Mouse (Mus musculus) heart, adult 2 months (tissue): Measurements from ENCODE around the gene Shisa3. TPM values are rescaled to one million over a fixed set of nuclear protein-coding genes. Genes with fewer than 3 reads are reported as not detected.

Experiments used
- DNase-seq, 2 experiments: peaks; one replicate each; pipeline ENCODE4 v3.0.0; 2021
- H3K27ac ChIP-seq: fragments of 200-600 bp; 2 replicates; pipeline ENCODE4 v1.8.1; 2022
- H3K27me3 ChIP-seq: fragments of 200-500 bp; 2 replicates; pipeline ENCODE4 v1.6.1; 2012; ENCODE audit warnings: mild to moderate bottlenecking, low read length, inconsistent platforms, mixed read lengths; ENCODE audit not compliant: control insufficient read depth, insufficient read depth
- H3K36me3 ChIP-seq: fragments of 200-500 bp; 2 replicates; pipeline ENCODE4 v1.6.1; 2012; ENCODE audit warnings: low read length, inconsistent platforms; ENCODE audit not compliant: control insufficient read depth, insufficient read depth
- H3K4me1 ChIP-seq: fragments of 200-500 bp; 2 replicates; pipeline ENCODE4 v1.6.1; 2011; ENCODE audit warnings: low read length; ENCODE audit not compliant: control insufficient read depth, insufficient read depth
- H3K4me3 ChIP-seq: fragments of 200-600 bp; 2 replicates; pipeline ENCODE4 v1.8.1; 2022
- H3K79me2 ChIP-seq: fragments of 200-500 bp; replicated peaks from 2 replicates; pipeline ENCODE4 v1.6.1; 2012; ENCODE audit warnings: mild to moderate bottlenecking, inconsistent platforms, low read length, moderate library complexity, mixed read lengths; ENCODE audit not compliant: control insufficient read depth, insufficient read depth
- H3K9ac ChIP-seq: fragments of 200-500 bp; 2 replicates; pipeline ENCODE4 v1.6.1; 2012; ENCODE audit warnings: low read depth, mild to moderate bottlenecking, control low read depth, inconsistent platforms, low read length, mixed read lengths
- CTCF ChIP-seq: fragments of 200-600 bp; IDR thresholded peaks from 2 replicates; pipeline ENCODE4 v1.8.1; 2022; ENCODE audit warnings: antibody characterized with exemption, mild to moderate bottlenecking, moderate library complexity
- EP300 ChIP-seq: fragments of 200-500 bp; IDR thresholded peaks from 2 replicates; pipeline ENCODE4 v1.6.1; 2011; ENCODE audit warnings: low read depth, low read length, control low read depth; ENCODE audit not compliant: insufficient read depth
- POLR2A ChIP-seq: fragments of 200-500 bp; IDR thresholded peaks from 2 replicates; pipeline ENCODE4 v1.6.1; 2011; ENCODE audit warnings: mild to moderate bottlenecking, low read depth, low read length, control low read depth; ENCODE audit not compliant: insufficient read depth
- WGBS: fragments of 180-500 bp; shearing (Covaris S2); methylation state at CpG from one replicate; pipeline ENCODE4 v1.1.7; 2018; 5-methylcytosine and 5-hydroxymethylcytosine counted together
- intact Hi-C: fragments of 180-260 bp; cut with DNase I; formaldehyde crosslinking; loops from one replicate; pipeline ENCODE4 v1.15.1; 2025
- polyA plus RNA-seq: library from polyadenylated mRNA; depleted of rRNA; stranded (reverse); fragments of >200 nt; gene quantifications from 2 replicates; pipeline ENCODE4 v1.2.3, GENCODE M21; 2012
- total RNA-seq, 2 experiments: library from RNA; stranded (reverse); gene quantifications; 2 replicates each; pipeline ENCODE4 v1.2.3; 2021

Gene Shisa3
- total and polyA plus RNA-seq, 3 experiments, result 0.59 to 1.2 (median 0.80) TPM

GRCm38 (mm10) chr5:67629440-67629839 lies 21.8 kb downstream of the Shisa3 start:
- no peak overlapping the region for H3K27ac ChIP-seq
- no peak for TF ChIP-seq EP300
- no peak for TF ChIP-seq POLR2A
- TF ChIP-seq CTCF, result no peak
- no peak for DNase-seq
- H3K36me3 ChIP-seq, result no peaks in the 10 kb centered on the region
- H3K9ac ChIP-seq, result no peak overlapping the region
- no peaks in the 10 kb centered on the region for H3K79me2 ChIP-seq
- no peaks in the 10 kb centered on the region for H3K27me3 ChIP-seq
- intact Hi-C loops, result no loop called here
- no peaks in the 10 kb centered on the region for H3K4me1 ChIP-seq
- no peak overlapping the region for H3K4me3 ChIP-seq
- WGBS, result 79% methylated on average over 7 of the region's 7 CpGs

- no peaks in the 10 kb centered on the region for H3K27me3 ChIP-seq
- H3K4me1 ChIP-seq, result no peaks in the 10 kb centered on the region
- WGBS, result 96% methylated on average over 6 of the region's 6 CpGs
- H3K36me3 ChIP-seq, result no peaks in the 10 kb centered on the region
- no peak overlapping the region for H3K9ac ChIP-seq
- no peak for TF ChIP-seq POLR2A
- TF ChIP-seq CTCF, result no peak
- TF ChIP-seq EP300, result no peak
- no peak overlapping the region for H3K27ac ChIP-seq
- intact Hi-C loops, result no loop called here
- no peaks in the 10 kb centered on the region for H3K79me2 ChIP-seq
- DNase-seq, result no peak
- H3K4me3 ChIP-seq, result no peak overlapping the region
Measured at GRCm38 (mm10) chr5:67629861-67630260, 22.2 kb downstream of the Shisa3 start.

- no peak for TF ChIP-seq POLR2A
- no peak for TF ChIP-seq CTCF
- no peak for TF ChIP-seq EP300
- 98% methylated on average over 12 of the region's 12 CpGs for WGBS
- intact Hi-C loops, result no loop called here
Measured at GRCm38 (mm10) chr5:67631261-67631660, 23.6 kb downstream of the Shisa3 start.

GRCm38 (mm10) chr5:67633138-67633782 lies 25.6 kb downstream of the Shisa3 start:
- Histone ChIP-seq H3K27ac (no peak overlapping the region), H3K79me2 (no peaks in the 10 kb centered on the region), H3K36me3 (no peaks in the 10 kb centered on the region), H3K4me3 (no peak overlapping the region), H3K9ac (no peak overlapping the region), H3K27me3 (no peaks in the 10 kb centered on the region), H3K4me1 (no peaks in the 10 kb centered on the region)
- intact Hi-C loops, result no loop called here
- TF ChIP-seq EP300 (no peak), CTCF (no peak), POLR2A (no peak)
- WGBS, result 47% methylated on average over 7 of the region's 7 CpGs
- no peak for DNase-seq

More at GRCm38 (mm10) chr5:67631261-67631660, 23.6 kb downstream of the Shisa3 start:
- Histone ChIP-seq H3K27me3 (no peaks in the 10 kb centered on the region), H3K4me3 (no peak overlapping the region), H3K27ac (no peak overlapping the region), H3K9ac (no peak overlapping the region), H3K36me3 (no peaks in the 10 kb centered on the region), H3K79me2 (no peaks in the 10 kb centered on the region), H3K4me1 (no peaks in the 10 kb centered on the region)
- no peak for DNase-seq

GRCm38 (mm10) chr5:67633831-67634268 lies 26.2 kb downstream of the Shisa3 start:
- intact Hi-C loops, result no loop called here
- Histone ChIP-seq H3K36me3 (no peaks in the 10 kb centered on the region), H3K4me1 (no peaks in the 10 kb centered on the region), H3K79me2 (no peaks in the 10 kb centered on the region), H3K9ac (no peak overlapping the region), H3K4me3 (no peak overlapping the region), H3K27me3 (no peaks in the 10 kb centered on the region), H3K27ac (no peak overlapping the region)
- 36% methylated on average over 10 of the region's 10 CpGs for WGBS
- TF ChIP-seq POLR2A (no peak), EP300 (no peak), CTCF (no peak)
- DNase-seq, result no peak

- TF ChIP-seq CTCF, result no peak
- no peak for TF ChIP-seq POLR2A
- no peak for TF ChIP-seq EP300
- no peak overlapping the region for H3K9ac ChIP-seq
- H3K4me3 ChIP-seq, result no peak overlapping the region
- no peaks in the 10 kb centered on the region for H3K27me3 ChIP-seq
- no peak overlapping the region for H3K27ac ChIP-seq
- no peak for DNase-seq
- no peaks in the 10 kb centered on the region for H3K79me2 ChIP-seq
- no peaks in the 10 kb centered on the region for H3K36me3 ChIP-seq
- no peaks in the 10 kb centered on the region for H3K4me1 ChIP-seq
- 85% methylated on average over 3 of the region's 3 CpGs for WGBS
- intact Hi-C loops, result no loop called here
Measured at GRCm38 (mm10) chr5:67634339-67634738, 26.7 kb downstream of the Shisa3 start.
